Mouse (Mus musculus): ENCODE measurements around the gene Ttll1. TPM values are rescaled to one million over a fixed set of nuclear protein-coding genes. Genes with fewer than 3 reads are reported as not detected.

Gene Ttll1
- polyA plus RNA-seq, 1 experiment from 2014 or later: 10.0 TPM

Small RNA genes within 50 kb of the gene (microRNA-seq; reads per million reads assigned to microRNA genes)
- not detected for gene Gm24575

Other genes with a start within 250 kb of the Ttll1 start
- gene Arfgap3, start 160.6 kb downstream of the Ttll1 start, polyA plus RNA-seq (2016; fragmentation: Nextera tagmentation; extraction: Ambion mirVana): 16.2 and 19.9 TPM in 2 replicates
- gene Pacsin2, start 46.3 kb downstream of the Ttll1 start, polyA plus RNA-seq (2016; fragmentation: Nextera tagmentation; extraction: Ambion mirVana): 65.1 and 68.4 TPM in 2 replicates
- gene Bik, start 16.0 kb upstream of the Ttll1 start, polyA plus RNA-seq (2016; fragmentation: Nextera tagmentation; extraction: Ambion mirVana): 2.2 and 2.7 TPM in 2 replicates
- gene Tspo, start 52.7 kb upstream of the Ttll1 start, polyA plus RNA-seq (2016; fragmentation: Nextera tagmentation; extraction: Ambion mirVana): 186 and 192 TPM in 2 replicates
- gene Mcat, start 52.9 kb upstream of the Ttll1 start, polyA plus RNA-seq (2016; fragmentation: Nextera tagmentation; extraction: Ambion mirVana): 27.1 and 28.1 TPM in 2 replicates
- 62.7 and 64.0 TPM in 2 replicates for gene Ttll12, start 84.3 kb upstream of the Ttll1 start, polyA plus RNA-seq (2016; fragmentation: Nextera tagmentation; extraction: Ambion mirVana)
- 0.50 and 0.72 TPM in 2 replicates for gene Scube1, start 214.1 kb upstream of the Ttll1 start, polyA plus RNA-seq (2016; fragmentation: Nextera tagmentation; extraction: Ambion mirVana)